Mouse (Mus musculus) lung, postnatal 0 days (tissue): ENCODE measurements at regions not wholly inside any gene's neighbourhood (a gene's known extent, or its start where the extent isn't known, plus 50 kb on each side); places are given as distances from the start of the nearest gene placed in this dataset.

Source experiments
- CTCF ChIP-seq: IDR thresholded peaks from 2 replicates; pipeline ENCODE4 v1.5.1; 2016; ENCODE audit warnings: antibody characterized with exemption, mild to moderate bottlenecking
- EP300 ChIP-seq: IDR thresholded peaks from 2 replicates; pipeline ENCODE4 v1.6.1; 2016; ENCODE audit warnings: antibody characterized with exemption, mild to moderate bottlenecking, control low read depth

- TF ChIP-seq EP300 (no peak), CTCF (no peak)
Measured at GRCm38 (mm10) chr15:8856419-8857084, 111.2 kb upstream of the Ranbp3l start.
